Mouse (Mus musculus): ENCODE measurements around the gene Vps37b.

DNA sequence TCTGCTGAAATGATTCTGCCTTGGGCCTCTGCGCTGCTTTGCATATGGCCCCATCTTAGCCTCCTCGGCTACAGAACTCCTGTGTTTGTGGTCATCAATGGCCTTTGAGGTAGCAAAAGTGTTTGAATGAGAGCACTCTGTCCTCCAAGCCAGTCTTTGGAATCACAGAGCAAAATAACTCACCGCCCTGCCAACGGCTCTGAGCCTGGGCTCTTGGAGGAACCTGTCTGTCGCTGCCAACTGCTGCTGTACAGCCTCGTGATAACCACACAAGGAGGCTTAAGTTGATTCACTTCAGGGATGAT, 50.9 kb downstream of the Vps37b start:
- no peak for TF ChIP-seq CTCF (IDR thresholded peaks at IDR 0.05; ENCODE audit: insufficient read depth, low read length)
- TF ChIP-seq POLR2A (IDR thresholded peaks at IDR 0.05; ENCODE audit: borderline replicate concordance, extremely low read depth, low read depth, low read length) = no peak

Data from lung, adult 2 months (tissue).